Mouse (Mus musculus): ENCODE measurements around the gene Bcl2l1.

DNA sequence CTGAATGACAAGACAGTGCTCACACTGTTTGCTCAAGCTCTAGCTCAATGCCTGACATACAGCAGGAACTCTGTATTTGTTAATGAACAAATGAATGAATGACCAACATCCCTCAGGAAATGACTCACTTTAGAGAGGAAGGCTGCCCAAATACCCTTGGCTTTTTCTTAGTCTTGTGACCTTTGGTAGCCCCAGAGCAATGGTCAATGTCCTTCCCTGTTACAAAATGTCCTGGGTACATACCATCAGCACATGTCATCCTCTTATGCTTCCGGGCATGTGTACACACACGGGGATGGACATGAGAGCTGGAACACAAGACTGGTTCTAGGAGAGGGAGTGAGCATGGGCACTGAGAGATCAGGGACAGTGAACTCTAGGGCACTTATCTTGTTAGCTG is 25.5 kb downstream of the Bcl2l1 start:
- no peak for TF ChIP-seq CTCF (IDR thresholded peaks at IDR 0.05; ENCODE audit: extremely low read depth, insufficient read depth, low read length)
- TF ChIP-seq POLR2A (IDR thresholded peaks at IDR 0.05; ENCODE audit: extremely low read depth, insufficient read depth, low read length): no peak
